Mouse (Mus musculus) G1E (cell line): ENCODE data around the gene Col26a1. TPM values are rescaled to one million over a fixed set of nuclear protein-coding genes. Genes with fewer than 3 reads are reported as not detected.

Experiments
- ATAC-seq: 2 replicates; pipeline ENCODE4 v1.8.0; 2016; ENCODE audit warnings: mild to moderate bottlenecking; ENCODE audit not compliant: insufficient number of reproducible peaks, poor library complexity, low FRiP score, severe bottlenecking; ENCODE audit errors: extremely low read depth
- DNase-seq: peaks from one replicate; pipeline ENCODE4 v3.0.0; 2012; ENCODE audit warnings: low spot score
- H3K27me3 ChIP-seq: 2 replicates; pipeline ENCODE4 v1.6.1; 2012; ENCODE audit warnings: mild to moderate bottlenecking, low read length, inconsistent platforms; ENCODE audit not compliant: insufficient read depth
- H3K36me3 ChIP-seq: replicated peaks from 2 replicates; pipeline ENCODE3; 2012; ENCODE audit warnings: mild to moderate bottlenecking, inconsistent platforms
- H3K4me1 ChIP-seq: 2 replicates; pipeline ENCODE4 v1.6.1; 2012; ENCODE audit warnings: low read depth, low read length, inconsistent platforms, mixed read lengths; ENCODE audit not compliant: insufficient read depth
- H3K4me3 ChIP-seq: 2 replicates; pipeline ENCODE4 v1.5.1; 2012; ENCODE audit warnings: low read depth, mild to moderate bottlenecking, inconsistent platforms, low read length, moderate library complexity, mixed read lengths
- H3K9me3 ChIP-seq: replicated peaks from 2 replicates; pipeline ENCODE4 v1.6.1; 2012; ENCODE audit warnings: inconsistent platforms
- CTCF ChIP-seq: IDR thresholded peaks from 2 replicates; pipeline ENCODE4 v1.5.1; 2012; ENCODE audit warnings: low read depth, low read length, inconsistent platforms, mixed read lengths
- GATA1 ChIP-seq: IDR thresholded peaks from 2 replicates; pipeline ENCODE4 v1.6.1; 2012; ENCODE audit warnings: borderline replicate concordance, low read length, inconsistent platforms, mixed read lengths
- GATA2 ChIP-seq: IDR thresholded peaks from 2 replicates; pipeline ENCODE4 v1.6.1; 2012; ENCODE audit warnings: low read depth, low read length, inconsistent platforms, borderline replicate concordance
- POLR2AphosphoS5 ChIP-seq: IDR thresholded peaks from 2 replicates; pipeline ENCODE4 v1.6.1; 2012; ENCODE audit warnings: low read depth, low read length, inconsistent platforms; ENCODE audit not compliant: insufficient replicate concordance
- TAL1 ChIP-seq: conservative IDR thresholded peaks from 2 replicates; pipeline ENCODE4 v1.6.1; 2012; ENCODE audit warnings: low read depth, low read length, inconsistent platforms, mixed read lengths
- polyA plus RNA-seq: library from polyadenylated mRNA; stranded (reverse); fragments of >175 nt; gene quantifications from 2 replicates; pipeline ENCODE4 v1.2.3, GENCODE M21; 2012
- total RNA-seq, 2 experiments: library from RNA; stranded (forward) in 1 of 2; stranded (reverse) in 1 of 2; fragments of 200-1000 nt in 1 of 2; fragments of >200 nt in 1 of 2; fragmentation: Nextera tagmentation in 1 of 2; gene quantifications; 2 replicates each; pipeline ENCODE4 v1.2.3; 2014 to 2017

The Col26a1 gene
- total and polyA plus RNA-seq, 3 experiments = 0.38 TPM; not detected in 2

DNA sequence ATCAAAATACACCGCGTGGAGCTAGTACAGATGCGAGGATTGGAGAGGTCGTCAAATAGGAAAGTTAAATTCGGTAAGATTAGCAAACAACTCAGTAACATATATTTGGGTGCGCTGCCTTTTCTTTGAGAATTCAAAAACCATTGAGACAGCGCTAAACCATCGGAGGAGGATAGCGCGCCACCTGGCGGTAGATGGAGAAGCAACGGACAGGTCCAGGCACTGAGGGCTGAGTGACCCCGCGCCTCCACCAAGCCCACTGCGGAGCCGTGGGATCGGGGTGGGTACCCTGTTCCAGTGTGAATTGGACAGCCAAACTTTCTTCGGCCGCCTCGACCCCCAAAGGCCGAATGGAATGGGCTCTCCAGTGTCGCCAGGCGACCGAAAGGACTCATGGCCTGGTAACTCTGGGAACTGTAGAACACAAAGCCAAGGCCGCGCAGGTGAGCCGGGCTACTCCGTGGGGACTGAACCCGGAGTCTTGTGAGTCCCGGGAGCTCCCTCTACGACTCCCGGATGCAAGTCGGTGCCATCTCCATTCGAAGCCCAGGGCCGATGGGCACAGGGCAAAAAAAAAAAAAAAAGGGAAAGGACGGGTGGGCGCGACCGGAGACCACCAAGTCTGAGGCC lies 1.5 kb downstream of the Col26a1 start:
- ATAC-seq (no peak), DNase-seq (no peak)
- Histone ChIP-seq H3K4me1 (no peaks in the 10 kb centered on the region), H3K9me3 (peaks cover 15% of the 10 kb centered on the region), H3K4me3 (no peak overlapping the region), H3K27me3 (no peaks in the 10 kb centered on the region; the same call in 1 of the 2 replicates), H3K36me3 (no peaks in the 10 kb centered on the region)
- TF ChIP-seq POLR2AphosphoS5 = no peak
- TF ChIP-seq GATA1 = no peak
- TF ChIP-seq GATA2 = no peak
- no peak for TF ChIP-seq TAL1

DNA sequence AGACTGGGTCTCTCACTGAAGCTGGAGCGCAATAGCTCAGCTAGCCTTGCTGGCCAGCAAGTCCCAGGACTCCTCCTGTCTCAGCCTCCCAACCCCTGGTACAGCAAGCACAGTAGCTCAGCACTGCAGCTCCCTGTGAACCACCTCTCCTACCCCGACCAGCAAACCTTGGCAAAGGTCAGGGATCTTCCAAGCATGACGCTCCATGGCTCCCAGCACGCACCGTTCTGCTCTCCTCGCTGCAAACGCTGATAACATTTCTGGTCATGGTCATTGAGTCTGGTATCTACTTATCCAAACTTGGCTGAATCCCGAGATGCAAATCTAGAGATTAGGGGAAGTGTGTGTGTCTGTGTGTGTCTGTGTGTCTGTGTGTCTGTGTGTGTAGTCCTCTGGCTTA lies 2.9 kb downstream of the Col26a1 start:
- H3K9me3 ChIP-seq = peaks cover 15% of the 10 kb centered on the region
- H3K4me3 ChIP-seq = no peak overlapping the region
- TF ChIP-seq GATA2 (no peak), GATA1 (no peak), CTCF (no peak), TAL1 (no peak), POLR2AphosphoS5 (no peak)
- ATAC-seq = no peak
- H3K4me1 ChIP-seq = no peaks in the 10 kb centered on the region
- H3K27me3 ChIP-seq = no peaks in the 10 kb centered on the region; the same call in 1 of the 2 replicates
- H3K36me3 ChIP-seq = no peaks in the 10 kb centered on the region
- DNase-seq = no peak

DNA sequence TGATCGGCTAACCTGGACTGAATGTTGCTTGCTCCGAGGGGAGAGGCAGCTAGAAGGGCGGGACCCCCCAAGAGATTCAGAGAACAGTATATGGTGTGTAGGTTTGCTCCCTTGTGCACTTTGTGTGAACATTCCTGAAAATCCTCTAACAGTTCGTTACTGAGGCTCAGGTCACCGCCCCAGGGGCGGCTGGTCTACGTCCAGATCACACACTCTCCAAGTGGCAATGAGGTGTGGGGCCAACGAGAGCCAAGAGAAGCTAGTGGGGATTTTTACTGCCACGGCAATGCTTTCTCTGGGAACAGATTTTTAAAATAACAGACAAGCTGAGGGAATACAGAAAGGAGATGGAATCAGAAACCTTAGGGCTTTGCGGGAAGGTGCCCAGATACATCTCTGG lies 8.7 kb downstream of the Col26a1 start:
- DNase-seq (no peak), ATAC-seq (no peak)
- Histone ChIP-seq H3K4me3 (no peak overlapping the region), H3K36me3 (no peaks in the 10 kb centered on the region), H3K9me3 (no peaks in the 10 kb centered on the region), H3K4me1 (no peaks in the 10 kb centered on the region), H3K27me3 (no peaks in the 10 kb centered on the region; the same call in 1 of the 2 replicates)
- TF ChIP-seq POLR2AphosphoS5 (no peak), TAL1 (no peak), GATA1 (no peak), GATA2 (no peak), CTCF (no peak)

DNA sequence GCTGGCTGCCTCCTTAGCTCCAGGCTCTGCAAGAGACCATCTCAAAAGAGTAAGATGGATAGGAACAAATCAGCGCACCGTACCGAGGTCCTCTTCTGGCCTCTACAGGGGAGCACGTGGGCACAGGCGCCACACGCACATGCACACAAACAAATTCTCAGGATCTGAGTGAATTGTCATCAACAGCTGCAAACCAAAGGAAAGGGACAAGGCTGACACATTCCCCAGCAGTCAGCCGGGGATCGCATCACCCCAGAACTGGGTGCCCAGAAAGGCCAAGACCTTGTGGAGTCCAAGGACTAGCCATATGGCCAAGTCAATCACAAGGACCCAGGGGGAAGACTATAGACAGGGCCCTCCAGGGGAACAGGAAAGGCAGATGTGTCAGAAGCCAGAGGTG lies 10.6 kb downstream of the Col26a1 start:
- Histone ChIP-seq H3K27me3 (no peaks in the 10 kb centered on the region), H3K4me3 (no peak overlapping the region), H3K9me3 (no peaks in the 10 kb centered on the region), H3K36me3 (no peaks in the 10 kb centered on the region), H3K4me1 (no peaks in the 10 kb centered on the region)
- no peak for TF ChIP-seq GATA1
- no peak for TF ChIP-seq POLR2AphosphoS5
- TF ChIP-seq GATA2 = no peak
- no peak for TF ChIP-seq TAL1
- TF ChIP-seq CTCF = no peak
- DNase-seq (no peak), ATAC-seq (no peak)

DNA sequence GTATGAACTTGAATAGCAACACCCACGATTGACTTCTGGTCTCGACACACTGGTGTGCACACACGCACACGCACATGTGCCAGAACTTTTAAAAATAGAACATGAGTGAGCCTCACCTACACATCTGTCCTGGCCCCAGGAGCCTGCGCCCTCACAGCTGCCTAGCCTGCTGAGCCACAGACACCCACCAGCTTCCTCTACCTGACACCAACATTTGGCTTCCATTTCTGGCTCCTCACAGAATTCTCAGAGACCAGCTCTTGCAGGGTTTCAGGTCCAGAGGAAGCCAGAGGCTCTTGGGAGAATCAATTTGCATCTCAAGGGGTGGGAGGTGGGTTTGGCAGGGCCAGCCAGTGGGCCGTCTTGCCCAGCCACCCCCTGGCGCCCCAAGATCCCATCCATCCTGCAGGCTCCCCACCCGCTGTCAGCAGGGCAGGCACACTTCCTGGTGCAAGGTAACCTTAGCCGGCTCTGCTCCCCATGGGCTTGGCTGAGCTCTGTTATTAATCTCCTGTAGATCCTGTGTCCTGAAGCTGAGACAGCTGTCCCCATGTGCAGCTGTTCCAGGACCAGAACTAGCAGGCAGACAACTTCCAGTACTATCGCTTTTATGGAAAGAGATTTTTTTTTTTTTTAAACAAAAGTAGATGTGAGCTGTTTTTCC lies 13.4 kb downstream of the Col26a1 start:
- DNase-seq = no peak
- TF ChIP-seq GATA1 (no peak), GATA2 (no peak), CTCF (no peak), TAL1 (no peak), POLR2AphosphoS5 (no peak)
- Histone ChIP-seq H3K27me3 (no peaks in the 10 kb centered on the region), H3K36me3 (no peaks in the 10 kb centered on the region), H3K4me3 (no peak overlapping the region), H3K4me1 (no peaks in the 10 kb centered on the region), H3K9me3 (no peaks in the 10 kb centered on the region)
- no peak for ATAC-seq

DNA sequence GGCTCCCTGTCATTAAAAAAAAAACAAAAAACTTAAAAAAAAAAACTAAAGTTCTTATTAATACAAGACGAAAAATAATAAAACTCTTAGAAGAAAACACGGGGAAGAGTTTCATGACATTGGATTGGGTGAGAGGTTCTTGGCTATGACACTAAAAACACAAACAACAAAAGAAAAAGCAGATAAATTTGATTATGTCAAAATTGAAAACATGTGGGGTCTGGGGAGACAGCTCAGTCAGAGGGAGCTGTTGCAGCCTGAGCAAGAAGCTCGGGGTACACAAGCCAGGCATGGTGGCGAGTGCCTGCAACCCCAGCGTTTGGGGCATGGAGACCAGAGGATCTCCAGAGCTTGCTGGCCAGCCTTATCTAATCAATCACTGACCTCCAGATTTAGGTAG lies 15.3 kb downstream of the Col26a1 start:
- Histone ChIP-seq H3K4me1 (no peaks in the 10 kb centered on the region), H3K4me3 (no peak overlapping the region), H3K36me3 (no peaks in the 10 kb centered on the region), H3K9me3 (no peaks in the 10 kb centered on the region), H3K27me3 (no peaks in the 10 kb centered on the region)
- TF ChIP-seq POLR2AphosphoS5 (no peak), TAL1 (no peak), GATA2 (no peak), CTCF (no peak), GATA1 (no peak)
- ATAC-seq = no peak
- DNase-seq = no peak
